Mouse (Mus musculus) kidney, postnatal 0 days (tissue): Measurements from ENCODE around the gene Rtkn2. TPM values are rescaled to one million over a fixed set of nuclear protein-coding genes. Genes with fewer than 3 reads are reported as not detected.

Experiments
- ATAC-seq: fragments of 200-750 bp; cut with Nextera tagmentation; replicated peaks from 2 replicates; pipeline ENCODE4 v1.8.0; 2017; ENCODE audit warnings: low read depth, moderate number of reproducible peaks, moderate TSS enrichment, moderate library complexity; ENCODE audit not compliant: low FRiP score
- DNase-seq: peaks from one replicate; pipeline ENCODE4 v3.0.0-alpha.2; 2016; ENCODE audit warnings: low spot score
- H3K27ac ChIP-seq: fragments of 300-500 bp; sonication (generic); 2 replicates; pipeline ENCODE4 v1.5.1; 2014; ENCODE audit warnings: mild to moderate bottlenecking
- H3K27me3 ChIP-seq: fragments of 300-500 bp; sonication (generic); 2 replicates; pipeline ENCODE4 v1.6.1; 2014; ENCODE audit warnings: low read length, mixed read lengths; ENCODE audit not compliant: insufficient read depth
- H3K36me3 ChIP-seq: fragments of 300-500 bp; sonication (generic); 2 replicates; pipeline ENCODE4 v1.6.1; 2014; ENCODE audit warnings: low read length, mixed read lengths; ENCODE audit not compliant: insufficient read depth
- H3K4me1 ChIP-seq: fragments of 300-500 bp; sonication (generic); replicated peaks from 2 replicates; pipeline ENCODE4 v1.6.1; 2014; ENCODE audit warnings: antibody characterized with exemption, low read length, mixed read lengths; ENCODE audit not compliant: insufficient read depth
- H3K4me2 ChIP-seq: fragments of 300-500 bp; sonication (generic); 2 replicates; pipeline ENCODE4 v1.6.1; 2014; ENCODE audit warnings: mild to moderate bottlenecking, low read length, moderate library complexity, mixed read lengths
- H3K4me3 ChIP-seq: fragments of 300-500 bp; sonication (generic); replicated peaks from 2 replicates; pipeline ENCODE4 v1.5.1; 2014; ENCODE audit warnings: low read depth, low read length
- H3K9ac ChIP-seq: fragments of 300-500 bp; sonication (generic); 2 replicates; pipeline ENCODE4 v1.6.1; 2014; ENCODE audit warnings: low read depth, low read length
- H3K9me3 ChIP-seq: fragments of 300-500 bp; sonication (generic); replicated peaks from 2 replicates; pipeline ENCODE4 v1.6.1; 2016; ENCODE audit warnings: low read length, inconsistent platforms, mixed read lengths
- CTCF ChIP-seq: IDR thresholded peaks from 2 replicates; pipeline ENCODE4 v1.5.1; 2016; ENCODE audit warnings: antibody characterized with exemption, low read depth, mild to moderate bottlenecking, moderate library complexity
- WGBS: fragments of 180-500 bp; shearing (Covaris S2); extraction: QIAGEN DNeasy Blood & Tissue Kit; methylation state at CpG from one replicate; pipeline ENCODE4 v1.1.7; 2014; 5-methylcytosine and 5-hydroxymethylcytosine counted together
- polyA plus RNA-seq: library from polyadenylated mRNA; unstranded; fragments of >200 nt; fragmentation: Nextera tagmentation; extraction: Ambion mirVana; gene quantifications from 2 replicates; pipeline ENCODE4 v1.2.1, GENCODE M21; 2015

The Rtkn2 gene
- polyA plus RNA-seq, 1 experiment from 2014 or later = 4.4 TPM

- no peaks in the 10 kb centered on the region for H3K36me3 ChIP-seq
- ATAC-seq (peak; percentile 69; the same call in 1 of the 2 replicates), DNase-seq (peak; percentile 90)
- TF ChIP-seq CTCF = peak; percentile 89
- no peaks in the 10 kb centered on the region for H3K9me3 ChIP-seq
- no peaks in the 10 kb centered on the region for H3K4me1 ChIP-seq
- no peak overlapping the region for H3K27ac ChIP-seq
- 29% methylated on average over 13 of the region's 13 CpGs for WGBS
- no peak overlapping the region for H3K4me3 ChIP-seq
- H3K9ac ChIP-seq = no peak overlapping the region
- H3K4me2 ChIP-seq = no peak overlapping the region
- H3K27me3 ChIP-seq = no peaks in the 10 kb centered on the region
Measured at GRCm38 (mm10) chr10:67984271-67984943, 5.0 kb downstream of the Rtkn2 start.

- Histone ChIP-seq H3K9me3 (no peaks in the 10 kb centered on the region), H3K4me3 (no peak overlapping the region), H3K36me3 (no peaks in the 10 kb centered on the region), H3K27ac (no peak overlapping the region), H3K27me3 (no peaks in the 10 kb centered on the region), H3K9ac (no peak overlapping the region), H3K4me1 (no peaks in the 10 kb centered on the region), H3K4me2 (no peak overlapping the region)
- no peak for TF ChIP-seq CTCF
- 90% methylated on average over 17 of the region's 17 CpGs for WGBS
- no peak for DNase-seq
- ATAC-seq = no peak
Measured at GRCm38 (mm10) chr10:67985100-67985499, 5.7 kb downstream of the Rtkn2 start.

- no peak overlapping the region for H3K4me2 ChIP-seq
- no peaks in the 10 kb centered on the region for H3K36me3 ChIP-seq
- WGBS = 52% methylated on average over 12 of the region's 12 CpGs
- no peaks in the 10 kb centered on the region for H3K4me1 ChIP-seq
- no peaks in the 10 kb centered on the region for H3K27me3 ChIP-seq
- no peak overlapping the region for H3K9ac ChIP-seq
- no peak overlapping the region for H3K4me3 ChIP-seq
- no peak overlapping the region for H3K27ac ChIP-seq
- no peak for TF ChIP-seq CTCF
- no peaks in the 10 kb centered on the region for H3K9me3 ChIP-seq
- DNase-seq (no peak), ATAC-seq (no peak)
Measured at GRCm38 (mm10) chr10:67995356-67995755, 16.0 kb downstream of the Rtkn2 start.

- H3K27ac ChIP-seq = no peak overlapping the region
- TF ChIP-seq CTCF = peak; percentile 89
- 0% methylated on average over 1 of the region's 1 CpGs for WGBS
- no peak overlapping the region for H3K4me3 ChIP-seq
- peak; percentile 84 for DNase-seq
- H3K9ac ChIP-seq = no peak overlapping the region
- H3K4me1 ChIP-seq = no peaks in the 10 kb centered on the region
- H3K4me2 ChIP-seq = no peak overlapping the region
- no peak for ATAC-seq
- H3K27me3 ChIP-seq = no peaks in the 10 kb centered on the region
- no peaks in the 10 kb centered on the region for H3K36me3 ChIP-seq
- H3K9me3 ChIP-seq = no peaks in the 10 kb centered on the region
Measured at GRCm38 (mm10) chr10:67996171-67996570, 16.8 kb downstream of the Rtkn2 start.

GRCm38 (mm10) chr10:67998116-67998635, 18.8 kb downstream of the Rtkn2 start:
- peak; percentile 74 for DNase-seq
- Histone ChIP-seq H3K4me1 (no peaks in the 10 kb centered on the region), H3K36me3 (no peaks in the 10 kb centered on the region), H3K27me3 (no peaks in the 10 kb centered on the region), H3K4me2 (no peak overlapping the region), H3K9me3 (no peaks in the 10 kb centered on the region), H3K4me3 (no peak overlapping the region), H3K9ac (no peak overlapping the region), H3K27ac (no peak overlapping the region)
- 43% methylated on average over 13 of the region's 13 CpGs for WGBS
- TF ChIP-seq CTCF = peak; percentile 83
- 0 out of 2 replicates have a peak, but pooled peaks have one; percentile 33 for ATAC-seq

GRCm38 (mm10) chr10:67999170-67999569, 19.8 kb downstream of the Rtkn2 start:
- Histone ChIP-seq H3K9me3 (no peaks in the 10 kb centered on the region), H3K9ac (no peak overlapping the region), H3K27me3 (no peaks in the 10 kb centered on the region), H3K4me3 (no peak overlapping the region), H3K4me2 (no peak overlapping the region), H3K4me1 (no peaks in the 10 kb centered on the region), H3K36me3 (no peaks in the 10 kb centered on the region), H3K27ac (no peak overlapping the region)
- ATAC-seq (no peak), DNase-seq (no peak)
- no peak for TF ChIP-seq CTCF
- WGBS = 85% methylated on average over 10 of the region's 10 CpGs
